Mouse (Mus musculus): ENCODE measurements around the gene Gm42674.

Gene Gm42674

GRCm38 (mm10) chr3:90597736-90598135 is 4.0 kb upstream of the Gm42674 start:
- DNase-seq (ENCODE audit: low read depth, low spot score), result peak; percentile 67

GRCm38 (mm10) chr3:90598212-90598611 is 3.5 kb upstream of the Gm42674 start:
- DNase-seq (ENCODE audit: low read depth, low spot score), result peak; percentile 51

GRCm38 (mm10) chr3:90599401-90599800 is 2.3 kb upstream of the Gm42674 start:
- DNase-seq (ENCODE audit: low read depth, low spot score), result no peak

GRCm38 (mm10) chr3:90600036-90600435 is 1.7 kb upstream of the Gm42674 start:
- DNase-seq (ENCODE audit: low read depth, low spot score), result no peak

GRCm38 (mm10) chr3:90600458-90601195 is 1.1 kb upstream of the Gm42674 start:
- peak; percentile 97 for DNase-seq (ENCODE audit: low read depth, low spot score)

GRCm38 (mm10) chr3:90603623-90604022 is 1.9 kb downstream of the Gm42674 start, which contains the start of gene S100a4:
TSS of gene S100a4 (plus strand) at chr3:90603771.
- peak; percentile 96 for DNase-seq (ENCODE audit: low read depth, low spot score)

- DNase-seq (ENCODE audit: low read depth, low spot score), result peak; percentile 98
Measured at GRCm38 (mm10) chr3:90604416-90604815, 2.7 kb downstream of the Gm42674 start.

GRCm38 (mm10) chr3:90605049-90605448 is 3.3 kb downstream of the Gm42674 start:
- peak; percentile 69 for DNase-seq (ENCODE audit: low read depth, low spot score)

- peak; percentile 58 for DNase-seq (ENCODE audit: low read depth, low spot score)
Measured at GRCm38 (mm10) chr3:90605736-90606135, 4.0 kb downstream of the Gm42674 start.

- peak; percentile 98 for DNase-seq (ENCODE audit: low read depth, low spot score)
Measured at GRCm38 (mm10) chr3:90606185-90606584, 4.5 kb downstream of the Gm42674 start.

GRCm38 (mm10) chr3:90607361-90607760 is 5.7 kb downstream of the Gm42674 start:
- DNase-seq (ENCODE audit: low read depth, low spot score), result peak; percentile 66

- no peak for DNase-seq (ENCODE audit: low read depth, low spot score)
Measured at GRCm38 (mm10) chr3:90608223-90608622, 6.5 kb downstream of the Gm42674 start, which contains the start of gene S100a5. TSS of gene S100a5 (plus strand) at chr3:90608523.

- no peak for DNase-seq (ENCODE audit: low read depth, low spot score)
Measured at GRCm38 (mm10) chr3:90609102-90609501, 7.4 kb downstream of the Gm42674 start.

- no peak for DNase-seq (ENCODE audit: low read depth, low spot score)
Measured at GRCm38 (mm10) chr3:90611494-90611893, 9.8 kb downstream of the Gm42674 start.

GRCm38 (mm10) chr3:90612061-90612460 is 10.4 kb downstream of the Gm42674 start:
- peak; percentile 92 for DNase-seq (ENCODE audit: low read depth, low spot score)

GRCm38 (mm10) chr3:90612728-90613291 is 11.1 kb downstream of the Gm42674 start, which contains the start of gene S100a6:
TSS of gene S100a6 (plus strand) at chr3:90612882.
- peak; percentile 94 for DNase-seq (ENCODE audit: low read depth, low spot score)

- DNase-seq (ENCODE audit: low read depth, low spot score), result peak; percentile 55
Measured at GRCm38 (mm10) chr3:90613461-90614147, 11.9 kb downstream of the Gm42674 start.

GRCm38 (mm10) chr3:90614148-90614530 is 12.4 kb downstream of the Gm42674 start:
- no peak for DNase-seq (ENCODE audit: low read depth, low spot score)

GRCm38 (mm10) chr3:90614611-90615251 is 13.0 kb downstream of the Gm42674 start:
- peak; percentile 74 for DNase-seq (ENCODE audit: low read depth, low spot score)

GRCm38 (mm10) chr3:90615415-90615814 is 13.7 kb downstream of the Gm42674 start:
- peak; percentile 94 for DNase-seq (ENCODE audit: low read depth, low spot score)

GRCm38 (mm10) chr3:90615911-90616310 is 14.2 kb downstream of the Gm42674 start:
- peak; percentile 42 for DNase-seq (ENCODE audit: low read depth, low spot score)

GRCm38 (mm10) chr3:90617586-90617985 is 15.9 kb downstream of the Gm42674 start:
- peak; percentile 72 for DNase-seq (ENCODE audit: low read depth, low spot score)

Measured in 3T3-L1 (cell line).